Mouse (Mus musculus) retina, embryonic 14.5 days (tissue): ENCODE results near the gene Axin1.

ENCODE experiments used
- DNase-seq: peaks from one replicate; pipeline ENCODE4 v3.0.0-alpha.2; 2015; ENCODE audit warnings: low spot score

The Axin1 gene

DNA sequence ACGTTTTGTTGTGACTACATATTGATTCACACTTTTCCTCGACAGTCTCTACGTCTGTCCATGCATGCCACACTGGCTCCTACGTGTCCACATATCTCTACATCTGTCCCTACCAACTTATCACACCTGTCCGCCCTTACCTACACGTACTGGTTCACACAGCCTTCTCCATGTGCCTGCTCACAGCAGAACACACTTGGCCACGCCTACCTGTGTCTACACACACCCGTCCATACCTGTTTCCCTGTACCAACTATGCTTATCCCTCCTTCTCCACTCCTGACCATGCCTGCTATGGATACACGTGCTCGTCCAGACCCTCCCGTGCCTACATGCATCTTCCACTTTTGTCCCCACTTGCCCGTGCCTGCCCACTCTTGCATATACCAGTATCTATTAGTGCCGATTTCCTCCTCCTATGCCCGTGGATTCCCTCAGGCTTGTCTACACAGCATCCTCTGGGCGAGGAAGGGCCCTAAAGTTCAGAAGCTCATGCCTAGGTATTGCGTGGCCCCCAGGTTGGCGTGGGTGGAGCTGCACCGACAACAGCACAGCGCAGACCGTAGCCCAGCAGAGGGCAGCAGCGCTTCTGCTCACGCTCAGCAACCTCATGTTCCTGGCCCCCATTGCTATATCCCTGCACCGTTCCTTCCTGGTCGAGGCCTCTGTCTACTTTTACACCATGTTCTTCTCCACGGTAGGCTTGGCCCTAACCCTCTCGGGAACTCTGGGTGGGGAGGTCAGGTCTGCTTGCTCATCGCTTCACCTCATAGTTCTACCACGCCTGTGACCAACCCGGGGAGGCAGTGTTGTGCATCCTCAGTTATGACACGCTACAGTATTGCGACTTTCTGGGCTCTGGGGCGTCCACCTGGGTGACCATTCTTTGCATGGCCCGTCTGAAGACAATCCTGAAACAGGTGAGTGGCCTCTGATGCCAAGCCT, 18.4 kb upstream of the Axin1 start:
- DNase-seq = peak; percentile 78

DNA sequence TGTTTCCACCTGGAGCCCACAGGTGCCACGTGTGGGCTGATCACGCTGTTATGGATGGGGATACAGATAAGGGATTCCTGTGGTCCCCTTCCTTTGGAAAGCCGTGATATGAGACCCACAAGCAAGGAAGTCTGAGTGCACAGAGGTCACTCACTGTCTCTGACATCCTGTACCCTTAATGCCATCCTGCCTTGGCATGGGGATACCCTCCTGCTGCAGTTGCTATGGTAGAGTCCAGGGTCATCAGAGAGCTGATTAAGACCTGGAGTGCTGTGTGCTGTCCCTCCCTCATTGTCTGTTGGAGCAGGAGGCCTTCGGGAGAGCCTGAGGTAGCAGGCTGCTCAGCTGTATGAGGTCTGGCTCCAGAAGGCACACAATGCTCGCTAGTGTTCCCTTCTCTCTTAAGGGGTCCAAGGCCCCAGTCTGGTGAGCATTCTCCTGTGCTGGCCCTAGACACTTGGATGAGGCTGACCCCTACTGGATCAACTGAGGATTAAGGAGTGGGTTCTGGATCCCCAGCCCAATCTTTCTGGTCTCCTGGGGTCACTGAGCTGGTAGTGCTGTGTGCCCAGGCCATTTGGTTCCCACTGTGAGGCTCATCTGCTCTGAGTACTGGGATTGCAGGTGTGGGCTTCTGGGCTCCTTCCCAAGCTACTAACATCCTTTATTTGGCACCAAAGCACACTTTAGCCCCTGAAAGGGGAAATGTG, 15.9 kb upstream of the Axin1 start:
- peak; percentile 23 for DNase-seq

DNA sequence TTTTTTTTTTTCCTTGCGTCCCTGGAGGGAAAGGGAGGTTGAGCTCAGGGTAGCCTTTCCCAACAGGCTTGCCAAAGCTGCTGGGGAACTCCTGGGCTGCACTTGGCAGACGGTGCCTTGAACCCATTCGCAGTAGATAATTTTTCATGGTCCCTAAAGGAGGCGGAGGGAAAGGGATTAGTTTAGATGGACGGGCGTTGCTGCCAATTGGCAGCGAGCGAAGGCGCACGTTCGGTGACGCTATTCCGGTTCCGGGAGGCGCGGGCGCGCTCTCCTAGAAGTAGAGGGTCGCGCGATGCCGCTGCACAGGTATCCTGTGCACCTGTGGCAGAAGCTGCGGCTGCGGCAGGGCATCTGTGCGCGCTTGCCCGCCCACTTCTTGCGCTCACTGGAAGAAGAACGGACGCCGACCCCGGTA, 15.2 kb upstream of the Axin1 start, which contains the start of gene Mrpl28:
Gene Mrpl28 (plus strand): TSS at position 234 of the 418 bp plus-strand sequence.
- peak; percentile 98 for DNase-seq

DNA sequence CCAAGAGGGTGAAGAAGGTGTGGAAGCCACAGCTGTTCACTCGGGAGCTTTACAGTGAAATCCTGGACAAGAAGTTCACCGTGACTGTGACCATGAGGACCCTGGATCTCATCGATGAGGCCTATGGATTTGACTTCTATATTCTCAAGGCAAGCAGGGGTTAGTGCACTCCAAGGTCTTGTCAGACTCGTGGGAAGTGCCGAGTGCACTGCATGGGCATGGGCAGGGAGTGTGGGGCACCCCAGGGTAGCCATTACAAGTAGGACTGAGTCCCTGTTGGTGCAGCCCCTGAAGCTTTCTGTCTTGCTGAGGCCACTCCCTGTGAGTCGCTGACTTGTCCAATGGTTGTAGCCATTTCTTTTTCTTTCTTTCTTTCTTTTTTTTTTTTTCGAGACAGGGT, 13.9 kb upstream of the Axin1 start:
- no peak for DNase-seq

DNA sequence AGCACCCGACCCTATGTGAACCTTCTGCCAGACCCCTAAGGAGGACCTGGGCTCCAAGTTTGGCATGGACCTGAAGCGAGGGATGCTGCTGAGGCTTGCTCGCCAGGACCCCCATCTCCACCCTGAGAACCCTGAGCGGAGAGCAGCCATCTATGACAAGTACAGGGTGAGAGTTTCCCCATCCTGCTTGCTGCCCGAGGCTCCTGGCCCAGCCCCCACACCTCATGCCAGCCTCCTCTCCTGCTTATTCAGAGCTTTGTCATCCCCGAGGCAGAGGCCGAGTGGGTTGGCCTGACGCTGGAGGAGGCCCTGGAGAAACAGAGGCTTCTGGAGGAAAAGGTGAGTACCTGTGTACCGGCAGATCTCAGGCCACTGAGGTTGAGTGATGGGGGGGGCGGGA, 13.3 kb upstream of the Axin1 start:
- DNase-seq = no peak

DNA sequence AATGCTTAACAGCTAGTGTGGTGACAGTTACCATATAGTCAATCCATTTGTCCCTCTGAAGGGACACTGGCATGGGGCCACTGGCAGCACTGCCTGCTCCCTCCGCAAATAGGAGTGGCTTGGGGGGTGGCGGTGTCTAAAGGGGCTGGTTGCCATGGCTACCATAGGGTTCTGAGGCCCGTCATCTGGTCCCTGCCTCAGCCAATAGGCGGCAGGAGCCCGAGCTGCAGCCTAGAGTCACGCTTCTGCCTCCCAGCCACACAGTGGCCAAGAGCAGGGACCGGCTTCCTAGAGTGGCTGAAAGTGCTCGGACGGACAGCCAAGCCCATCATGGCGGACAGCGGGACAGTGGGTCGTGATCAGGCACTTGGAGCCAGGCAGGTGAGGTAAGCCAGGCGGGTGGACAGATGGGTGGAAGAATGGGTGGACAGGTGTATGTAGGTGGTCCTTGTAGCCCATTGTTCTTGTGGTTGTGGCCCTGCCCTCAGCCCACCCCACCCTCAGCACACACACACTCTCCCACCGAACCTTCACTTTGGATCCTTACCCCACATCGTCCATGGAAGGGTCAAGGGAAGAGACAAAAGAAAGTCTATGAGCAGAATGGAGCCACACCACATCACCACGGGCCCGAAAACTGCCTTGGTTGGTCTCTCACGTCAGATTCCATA, 7.3 kb upstream of the Axin1 start:
- no peak for DNase-seq

DNA sequence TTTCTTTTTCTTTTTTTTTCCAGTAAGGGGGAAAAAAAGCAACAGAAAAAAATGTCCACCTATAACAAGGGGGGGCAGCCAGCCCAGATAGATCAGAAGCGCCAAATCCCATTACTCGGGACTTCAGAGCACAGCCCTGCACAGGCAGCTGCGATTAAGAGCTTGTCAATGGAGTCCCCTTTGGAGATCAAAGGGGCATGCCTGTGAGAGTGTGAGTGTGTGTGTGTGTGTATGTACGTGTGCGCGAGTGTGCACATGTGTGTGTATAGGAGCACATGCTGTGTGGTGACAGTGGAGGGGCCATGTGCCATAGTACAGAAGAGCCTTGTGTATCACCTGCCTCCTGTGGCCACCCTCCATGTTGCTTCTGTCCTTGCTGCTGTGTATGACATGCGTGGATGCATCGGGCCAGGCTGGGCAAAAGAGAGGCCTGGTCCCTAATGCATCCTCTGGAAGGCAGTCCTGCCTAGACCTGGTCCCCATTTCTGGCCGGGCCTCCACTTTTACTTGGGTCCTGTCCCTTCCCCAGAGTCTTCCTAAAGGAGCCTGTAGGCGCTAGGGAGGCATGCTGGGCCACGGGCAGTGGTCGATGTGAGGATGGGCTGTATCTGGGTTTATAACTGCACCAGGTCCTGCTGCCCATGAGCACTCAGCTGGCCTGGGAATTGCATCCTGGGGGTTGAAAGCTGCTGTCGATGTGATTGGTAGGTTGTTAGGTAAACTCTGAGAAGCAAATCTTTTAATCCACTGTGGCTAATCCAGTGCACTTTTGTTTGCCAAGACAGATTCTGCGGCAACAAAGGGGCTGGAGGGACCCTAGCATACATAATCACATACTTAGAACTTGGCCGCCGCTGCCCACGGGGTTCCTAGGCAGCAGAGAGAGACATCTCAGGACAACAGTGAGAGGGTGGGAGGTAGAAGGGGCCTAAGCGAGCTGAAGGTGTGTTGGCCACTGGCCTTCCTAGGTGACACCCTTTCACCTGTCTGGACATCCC, 6.3 kb upstream of the Axin1 start:
- no peak for DNase-seq

DNA sequence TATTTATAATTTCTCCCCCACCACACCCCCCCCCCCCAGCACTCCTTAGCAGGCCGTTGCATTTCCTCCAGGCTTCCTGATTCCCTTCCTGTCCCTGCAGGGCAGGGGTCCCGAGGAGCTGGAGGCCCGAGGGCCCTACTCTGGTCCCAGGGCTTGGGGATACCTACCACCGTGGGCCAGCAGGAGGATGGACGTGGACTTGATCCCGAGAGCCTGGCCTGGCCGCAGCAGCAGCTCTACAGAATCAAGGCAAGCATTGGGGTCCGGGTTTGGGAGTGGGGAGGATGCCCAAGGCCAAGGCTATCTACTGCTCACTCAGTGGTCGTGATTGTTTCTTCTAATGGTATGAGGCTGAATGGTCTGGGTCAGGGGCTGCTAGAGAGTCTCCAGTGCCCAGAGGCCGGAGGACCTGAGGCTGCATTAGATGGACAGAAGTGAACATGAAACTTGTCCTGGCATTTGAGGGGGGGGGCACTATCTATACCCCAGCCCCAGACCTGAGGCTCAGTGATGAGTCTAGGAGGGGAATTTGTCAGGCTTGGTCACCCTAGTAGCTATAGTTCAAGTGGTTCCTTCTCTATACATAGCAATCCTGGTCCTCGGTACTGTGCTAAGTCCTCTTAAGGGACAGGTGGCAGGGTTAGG, 1.3 kb upstream of the Axin1 start:
- no peak for DNase-seq

DNA sequence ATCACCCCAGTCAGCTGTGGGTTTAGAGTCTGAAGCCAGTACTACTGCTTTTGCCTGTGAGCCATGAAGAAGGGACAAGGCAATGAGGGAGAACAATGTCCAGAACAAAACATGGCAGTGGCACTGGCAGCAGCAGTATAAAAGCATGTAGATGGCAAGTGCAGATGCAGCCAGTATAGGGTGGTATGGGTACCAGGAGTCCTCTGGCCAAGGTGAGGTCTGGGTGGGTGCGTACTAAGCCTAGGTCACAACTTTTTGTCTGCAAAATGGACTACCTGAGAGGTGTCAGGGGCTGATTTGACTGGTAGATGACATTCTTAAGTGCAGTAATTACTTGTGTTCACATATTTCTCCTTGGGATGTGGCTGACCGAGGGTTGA, 747 bp upstream of the Axin1 start:
- no peak for DNase-seq

DNA sequence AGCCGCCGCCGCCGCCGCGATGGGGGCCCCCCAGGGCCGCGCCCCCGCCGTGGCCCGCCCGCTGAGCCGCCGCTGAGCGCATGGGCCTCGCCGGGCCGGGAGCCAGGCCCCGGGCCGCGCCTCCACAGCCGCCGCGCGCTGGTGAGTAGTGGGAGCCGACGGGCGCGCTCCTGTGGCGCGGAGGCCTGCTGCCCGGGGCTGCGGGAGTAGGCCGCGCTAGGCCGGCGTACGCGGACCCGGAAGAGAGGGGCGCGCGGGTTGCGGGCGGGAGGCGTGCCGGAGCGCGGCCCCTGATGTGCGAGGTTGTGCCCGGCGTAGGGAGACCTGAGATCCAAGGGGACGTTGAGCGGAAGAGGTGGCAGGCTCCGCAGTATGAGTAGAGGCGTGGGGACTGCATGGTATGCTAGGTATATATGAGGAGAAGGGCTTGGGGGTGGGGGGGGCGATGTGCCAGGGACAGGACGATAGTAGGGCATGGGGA, 453 bp downstream of the Axin1 start:
- no peak for DNase-seq

DNA sequence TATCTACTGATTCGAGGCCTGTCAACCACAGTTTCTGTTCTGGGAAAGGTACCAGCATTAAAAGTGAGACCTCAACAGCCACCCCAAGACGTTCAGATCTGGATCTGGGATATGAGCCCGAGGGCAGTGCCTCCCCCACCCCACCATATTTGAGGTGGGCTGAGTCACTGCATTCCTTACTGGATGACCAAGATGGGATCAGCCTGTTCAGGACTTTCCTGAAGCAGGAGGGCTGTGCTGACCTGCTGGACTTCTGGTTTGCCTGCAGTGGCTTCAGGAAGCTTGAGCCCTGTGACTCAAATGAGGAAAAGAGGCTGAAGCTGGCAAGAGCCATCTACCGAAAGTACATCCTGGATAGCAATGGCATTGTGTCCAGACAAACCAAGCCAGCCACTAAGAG, 4.3 kb downstream of the Axin1 start:
- DNase-seq = no peak

DNA sequence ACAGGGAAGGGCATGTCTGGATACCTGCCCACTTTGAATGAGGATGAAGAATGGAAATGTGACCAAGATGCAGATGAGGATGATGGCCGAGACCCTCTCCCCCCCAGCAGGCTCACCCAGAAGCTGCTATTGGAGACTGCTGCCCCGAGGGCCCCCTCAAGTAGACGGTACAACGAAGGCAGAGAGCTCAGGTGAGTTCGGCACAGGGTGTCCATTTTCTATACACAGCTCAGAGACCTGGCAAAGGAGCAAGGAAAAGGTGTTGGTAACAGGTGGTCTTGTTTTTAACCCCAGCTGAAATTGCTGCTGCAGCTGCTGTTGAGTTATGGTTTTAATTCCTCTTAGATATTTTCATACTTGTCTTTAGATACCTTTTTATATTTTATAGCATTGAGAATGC, 4.9 kb downstream of the Axin1 start:
- DNase-seq = no peak

DNA sequence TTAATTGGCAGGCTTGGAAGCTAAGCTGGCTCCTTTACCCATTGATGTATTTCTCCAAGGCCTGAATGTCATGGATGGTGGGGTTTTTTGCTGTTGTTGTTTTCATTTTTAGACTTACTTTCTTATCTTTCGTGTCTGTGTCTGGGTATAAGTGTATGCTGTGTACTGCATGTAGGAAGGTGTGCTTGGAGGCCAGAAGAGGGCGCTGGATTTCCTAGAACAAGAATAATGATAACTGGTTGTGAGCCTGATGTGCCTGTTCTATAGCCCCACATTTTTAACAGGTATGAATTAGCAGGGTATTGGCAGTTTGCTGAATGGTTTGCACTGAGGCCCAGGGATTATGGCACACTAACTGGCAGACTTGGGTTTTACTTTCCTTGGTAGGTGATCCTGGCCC, 10.6 kb downstream of the Axin1 start:
- DNase-seq = no peak

DNA sequence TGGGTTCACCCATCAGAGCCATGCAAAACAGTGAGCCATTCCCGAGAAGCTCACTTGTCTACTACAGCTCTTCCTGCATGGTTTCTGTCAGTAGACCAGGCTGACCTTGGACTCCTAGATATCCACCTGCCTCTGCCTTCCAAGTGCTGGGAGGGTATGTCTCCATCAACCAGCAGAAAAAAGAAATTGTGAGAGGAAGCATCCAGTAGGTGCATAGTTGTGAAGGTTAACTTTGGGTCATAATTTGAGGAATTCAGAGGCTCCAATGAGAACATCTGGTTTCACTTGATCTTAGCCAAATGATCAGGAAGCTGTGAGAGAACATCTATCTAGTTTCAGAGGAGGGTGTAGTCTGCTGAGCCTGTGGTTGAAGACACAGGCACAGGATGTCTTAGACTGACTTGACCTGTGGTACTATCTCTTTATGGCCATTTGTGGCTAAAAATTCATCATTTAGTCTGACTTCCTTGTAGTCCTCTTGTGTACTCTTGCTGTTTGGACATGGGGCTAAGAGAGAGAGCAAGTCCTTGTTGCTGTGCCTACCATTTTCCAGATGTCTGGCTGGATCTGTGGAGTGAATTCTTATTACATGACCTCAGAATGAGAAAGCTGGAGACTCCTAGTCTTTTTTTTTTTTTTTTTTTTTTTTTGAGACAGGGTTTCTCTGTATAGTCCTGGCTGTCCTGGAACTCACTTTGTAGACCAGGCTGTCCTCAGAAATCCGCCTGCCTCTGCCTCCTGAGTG, 13.6 kb downstream of the Axin1 start:
- no peak for DNase-seq

DNA sequence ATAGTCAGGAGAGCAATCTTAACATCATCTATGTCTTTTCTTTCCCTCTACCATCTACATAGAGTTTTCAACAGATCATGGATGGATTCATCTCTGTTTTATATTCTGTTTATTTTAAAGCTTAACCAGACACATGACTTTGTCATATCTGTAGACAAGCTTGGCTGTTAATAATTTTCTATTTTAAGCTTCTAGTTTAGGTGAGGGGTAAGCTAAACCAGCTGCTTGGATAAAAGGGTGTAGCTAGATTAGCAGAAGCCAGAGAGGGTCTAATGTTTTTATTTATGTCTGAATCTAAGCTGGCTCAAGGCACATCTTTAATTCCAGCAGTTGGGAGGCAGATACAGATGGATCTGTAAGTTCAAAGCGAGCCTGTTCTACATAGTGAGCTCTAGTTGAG, 24.2 kb downstream of the Axin1 start:
- no peak for DNase-seq

DNA sequence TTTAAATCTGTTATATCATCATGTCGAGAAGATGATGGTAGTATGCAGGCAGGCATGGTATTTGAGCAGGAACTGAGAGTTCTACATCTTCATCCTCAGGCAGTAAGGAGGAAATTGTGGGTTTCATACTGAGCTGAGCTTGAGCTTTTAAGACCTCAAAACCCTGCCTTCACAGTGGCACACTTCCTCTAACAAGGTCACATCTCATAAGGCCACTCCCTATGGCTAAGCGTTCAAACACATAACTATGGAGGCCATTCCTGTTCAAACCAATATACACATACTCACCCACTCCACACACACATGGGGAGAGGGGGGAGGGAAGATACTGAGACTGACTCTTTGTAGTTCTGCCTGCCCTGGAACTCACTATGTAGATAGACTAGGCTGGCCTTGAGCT, 29.6 kb downstream of the Axin1 start:
- DNase-seq = no peak

DNA sequence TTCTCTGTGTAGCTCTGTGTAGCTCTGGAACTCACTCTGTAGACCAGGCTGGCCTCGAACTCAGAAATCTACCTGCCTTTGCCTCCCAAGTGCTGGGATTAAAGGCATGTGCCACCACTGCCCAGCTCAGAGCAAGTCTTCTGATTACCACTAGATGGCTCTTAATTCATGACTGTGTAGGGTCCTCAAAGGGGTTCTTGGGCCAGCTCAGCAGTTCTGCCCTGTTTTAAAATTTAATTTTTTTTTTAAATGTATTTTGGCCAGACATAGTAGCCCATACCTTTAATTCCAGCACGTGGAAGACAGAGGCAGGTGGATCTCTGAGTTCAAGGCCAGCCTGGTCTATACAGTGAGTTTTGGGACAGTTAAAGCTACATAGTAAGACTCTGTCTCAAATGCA, 36.8 kb downstream of the Axin1 start:
- DNase-seq = peak; percentile 17

DNA sequence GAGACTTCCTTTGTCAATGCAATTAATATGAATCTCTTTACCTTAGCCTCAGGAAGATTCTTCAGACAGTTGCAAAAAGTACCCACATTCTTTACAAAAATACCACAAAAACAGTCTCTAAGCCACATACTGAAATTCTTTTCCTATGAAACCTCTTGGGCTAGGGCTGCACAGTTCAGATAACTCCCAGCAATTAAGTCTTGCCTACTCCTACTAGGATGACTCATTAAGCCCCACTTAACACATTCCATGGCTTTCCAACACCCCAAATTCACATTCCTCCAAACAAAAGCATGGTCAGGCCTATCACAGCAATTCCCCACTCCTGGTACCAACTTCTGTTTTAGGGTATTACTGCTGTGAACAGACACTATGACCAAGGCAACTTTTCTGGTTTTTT, 40.1 kb downstream of the Axin1 start:
- DNase-seq = no peak

DNA sequence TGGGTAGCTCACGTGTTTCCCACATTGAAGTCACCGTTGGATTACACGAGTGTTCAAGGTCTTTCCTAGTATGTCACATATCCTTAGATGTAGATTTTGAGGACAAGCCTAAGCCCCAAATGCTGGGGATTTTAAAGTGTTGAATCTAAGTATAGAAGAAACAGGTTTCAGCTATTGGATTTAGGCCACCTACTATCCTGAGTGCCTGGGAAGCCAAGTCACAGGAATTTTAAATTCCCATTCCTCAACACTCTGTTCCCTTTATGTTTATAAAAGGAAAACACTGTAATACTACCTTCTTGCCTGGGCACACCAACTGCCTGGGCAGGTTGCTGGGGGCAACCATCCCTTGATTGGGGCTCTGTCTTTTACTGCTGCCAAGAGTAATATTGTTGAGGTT, 42.7 kb downstream of the Axin1 start:
- DNase-seq = no peak

DNA sequence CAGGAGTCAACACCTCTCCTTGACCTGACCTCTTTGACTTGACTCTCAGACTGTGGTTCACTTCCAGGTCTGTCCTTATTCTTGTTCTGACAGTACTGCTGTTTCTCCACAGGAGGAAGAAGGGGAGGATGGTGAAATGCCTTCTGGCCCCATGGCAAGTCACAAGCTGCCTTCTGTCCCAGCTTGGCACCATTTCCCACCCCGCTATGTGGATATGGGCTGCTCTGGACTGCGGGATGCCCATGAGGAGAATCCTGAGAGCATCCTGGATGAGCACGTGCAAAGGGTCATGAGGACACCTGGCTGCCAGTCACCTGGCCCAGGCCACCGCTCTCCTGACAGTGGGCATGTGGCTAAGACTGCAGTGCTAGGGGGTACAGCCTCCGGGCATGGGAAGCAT, 49.1 kb downstream of the Axin1 start:
- no peak for DNase-seq
